Mouse (Mus musculus): ENCODE data around the gene Iqschfp. TPM values are rescaled to one million over a fixed set of nuclear protein-coding genes. Genes with fewer than 3 reads are reported as not detected.

Gene Iqschfp
- polyA plus RNA-seq, 1 experiment from 2014 or later: not detected

- WGBS: 78% methylated on average over 3 of the region's 3 CpGs
- Histone ChIP-seq H3K36me3 (no peaks in the 10 kb centered on the region), H3K9ac (no peak overlapping the region), H3K4me2 (no peak overlapping the region), H3K9me3 (replicated peaks) (no peaks in the 10 kb centered on the region), H3K27ac (ENCODE audit: poor library complexity, severe bottlenecking) (no peak overlapping the region), H3K4me3 (no peak overlapping the region), H3K4me1 (replicated peaks) (no peaks in the 10 kb centered on the region), H3K27me3 (replicated peaks) (no peaks in the 10 kb centered on the region)
- no peak for ATAC-seq (ENCODE audit: insufficient number of reproducible peaks, low FRiP score)
These were observed 26.1 kb downstream of the Iqschfp start for GRCm38 (mm10) chr3:67918098-67918497.

GRCm38 (mm10) chr3:67918634-67919259 lies 26.7 kb downstream of the Iqschfp start:
- H3K4me3 ChIP-seq: no peak overlapping the region
- ATAC-seq (ENCODE audit: insufficient number of reproducible peaks, low FRiP score): no peak
- no peaks in the 10 kb centered on the region for H3K9me3 ChIP-seq (replicated peaks)
- H3K9ac ChIP-seq: no peak overlapping the region
- no peak overlapping the region for H3K27ac ChIP-seq (ENCODE audit: poor library complexity, severe bottlenecking)
- 64% methylated on average over 8 of the region's 8 CpGs for WGBS
- H3K36me3 ChIP-seq: no peaks in the 10 kb centered on the region
- H3K4me1 ChIP-seq (replicated peaks): no peaks in the 10 kb centered on the region
- H3K27me3 ChIP-seq (replicated peaks): no peaks in the 10 kb centered on the region
- no peak overlapping the region for H3K4me2 ChIP-seq

GRCm38 (mm10) chr3:67923095-67923494 lies 31.1 kb downstream of the Iqschfp start:
- no peaks in the 10 kb centered on the region for H3K36me3 ChIP-seq
- no peak overlapping the region for H3K4me2 ChIP-seq
- H3K4me3 ChIP-seq: no peak overlapping the region
- H3K27ac ChIP-seq (ENCODE audit: poor library complexity, severe bottlenecking): no peak overlapping the region
- no peaks in the 10 kb centered on the region for H3K9me3 ChIP-seq (replicated peaks)
- H3K4me1 ChIP-seq (replicated peaks): no peaks in the 10 kb centered on the region
- no peak for ATAC-seq (ENCODE audit: insufficient number of reproducible peaks, low FRiP score)
- H3K9ac ChIP-seq: no peak overlapping the region
- WGBS: 72% methylated on average over 4 of the region's 4 CpGs
- no peaks in the 10 kb centered on the region for H3K27me3 ChIP-seq (replicated peaks)

GRCm38 (mm10) chr3:67925453-67925852 lies 33.4 kb downstream of the Iqschfp start:
- Histone ChIP-seq H3K4me3 (no peak overlapping the region), H3K4me1 (replicated peaks) (no peaks in the 10 kb centered on the region), H3K9ac (no peak overlapping the region), H3K9me3 (replicated peaks) (no peaks in the 10 kb centered on the region), H3K27ac (ENCODE audit: poor library complexity, severe bottlenecking) (no peak overlapping the region), H3K4me2 (no peak overlapping the region), H3K27me3 (replicated peaks) (no peaks in the 10 kb centered on the region), H3K36me3 (no peaks in the 10 kb centered on the region)
- 59% methylated on average over 2 of the region's 2 CpGs for WGBS
- ATAC-seq (ENCODE audit: insufficient number of reproducible peaks, low FRiP score): no peak

GRCm38 (mm10) chr3:67930424-67931133 lies 38.5 kb downstream of the Iqschfp start:
- no peak overlapping the region for H3K27ac ChIP-seq (ENCODE audit: poor library complexity, severe bottlenecking)
- H3K4me2 ChIP-seq: no peak overlapping the region
- H3K9ac ChIP-seq: no peak overlapping the region
- ATAC-seq (ENCODE audit: insufficient number of reproducible peaks, low FRiP score): no peak
- H3K36me3 ChIP-seq: no peaks in the 10 kb centered on the region
- no peaks in the 10 kb centered on the region for H3K4me1 ChIP-seq (replicated peaks)
- no peaks in the 10 kb centered on the region for H3K27me3 ChIP-seq (replicated peaks)
- H3K9me3 ChIP-seq (replicated peaks): no peaks in the 10 kb centered on the region
- WGBS: 76% methylated on average over 10 of the region's 10 CpGs
- no peak overlapping the region for H3K4me3 ChIP-seq

- Histone ChIP-seq H3K9ac (no peak overlapping the region), H3K27ac (ENCODE audit: poor library complexity, severe bottlenecking) (no peak overlapping the region), H3K9me3 (replicated peaks) (no peaks in the 10 kb centered on the region), H3K27me3 (replicated peaks) (no peaks in the 10 kb centered on the region), H3K4me2 (no peak overlapping the region), H3K36me3 (no peaks in the 10 kb centered on the region), H3K4me3 (no peak overlapping the region), H3K4me1 (replicated peaks) (no peaks in the 10 kb centered on the region)
- no peak for ATAC-seq (ENCODE audit: insufficient number of reproducible peaks, low FRiP score)
- 90% methylated on average over 8 of the region's 8 CpGs for WGBS
These were observed 39.1 kb downstream of the Iqschfp start for GRCm38 (mm10) chr3:67931181-67931580.

GRCm38 (mm10) chr3:67931914-67932313 lies 39.9 kb downstream of the Iqschfp start:
- Histone ChIP-seq H3K27ac (ENCODE audit: poor library complexity, severe bottlenecking) (no peak overlapping the region), H3K4me2 (no peak overlapping the region), H3K27me3 (replicated peaks) (no peaks in the 10 kb centered on the region), H3K9ac (no peak overlapping the region), H3K4me1 (replicated peaks) (no peaks in the 10 kb centered on the region), H3K4me3 (no peak overlapping the region), H3K36me3 (no peaks in the 10 kb centered on the region), H3K9me3 (replicated peaks) (no peaks in the 10 kb centered on the region)
- ATAC-seq (ENCODE audit: insufficient number of reproducible peaks, low FRiP score): no peak
- WGBS: 71% methylated on average over 3 of the region's 3 CpGs

GRCm38 (mm10) chr3:67935829-67936228 lies 43.8 kb downstream of the Iqschfp start:
- Histone ChIP-seq H3K27me3 (replicated peaks) (no peaks in the 10 kb centered on the region), H3K4me2 (no peak overlapping the region), H3K27ac (ENCODE audit: poor library complexity, severe bottlenecking) (no peak overlapping the region), H3K9me3 (replicated peaks) (no peaks in the 10 kb centered on the region), H3K4me1 (replicated peaks) (no peaks in the 10 kb centered on the region), H3K36me3 (no peaks in the 10 kb centered on the region), H3K9ac (no peak overlapping the region), H3K4me3 (no peak overlapping the region)
- 70% methylated on average over 3 of the region's 3 CpGs for WGBS
- ATAC-seq (ENCODE audit: insufficient number of reproducible peaks, low FRiP score): no peak

GRCm38 (mm10) chr3:67947000-67947399 lies 55.0 kb downstream of the Iqschfp start:
- 71% methylated on average over 2 of the region's 2 CpGs for WGBS
- Histone ChIP-seq H3K9ac (no peak overlapping the region), H3K4me3 (no peak overlapping the region), H3K27me3 (replicated peaks) (no peaks in the 10 kb centered on the region), H3K9me3 (replicated peaks) (no peaks in the 10 kb centered on the region), H3K36me3 (no peaks in the 10 kb centered on the region), H3K4me2 (no peak overlapping the region), H3K27ac (ENCODE audit: poor library complexity, severe bottlenecking) (no peak overlapping the region), H3K4me1 (replicated peaks) (no peaks in the 10 kb centered on the region)
- no peak for ATAC-seq (ENCODE audit: insufficient number of reproducible peaks, low FRiP score)

- Histone ChIP-seq H3K27me3 (replicated peaks) (no peaks in the 10 kb centered on the region), H3K9ac (no peak overlapping the region), H3K4me1 (replicated peaks) (peaks cover 7% of the 10 kb centered on the region), H3K4me2 (no peak overlapping the region), H3K27ac (ENCODE audit: poor library complexity, severe bottlenecking) (no peak overlapping the region), H3K36me3 (no peaks in the 10 kb centered on the region), H3K4me3 (no peak overlapping the region), H3K9me3 (replicated peaks) (no peaks in the 10 kb centered on the region)
- 36% methylated on average over 5 of the region's 5 CpGs for WGBS
- ATAC-seq (ENCODE audit: insufficient number of reproducible peaks, low FRiP score): no peak
These were observed 60.5 kb downstream of the Iqschfp start for GRCm38 (mm10) chr3:67952517-67952940.

- ATAC-seq (ENCODE audit: insufficient number of reproducible peaks, low FRiP score): no peak
These were observed 62.5 kb downstream of the Iqschfp start for GRCm38 (mm10) chr3:67954459-67955065.

More at GRCm38 (mm10) chr3:67954459-67955065, 62.5 kb downstream of the Iqschfp start:
- Histone ChIP-seq H3K9me3 (replicated peaks) (no peaks in the 10 kb centered on the region), H3K27me3 (replicated peaks) (no peaks in the 10 kb centered on the region), H3K9ac (no peak overlapping the region), H3K4me3 (no peak overlapping the region), H3K4me1 (replicated peaks) (peaks cover 7% of the 10 kb centered on the region), H3K36me3 (no peaks in the 10 kb centered on the region), H3K4me2 (no peak overlapping the region), H3K27ac (ENCODE audit: poor library complexity, severe bottlenecking) (no peak overlapping the region)
- 52% methylated on average over 5 of the region's 5 CpGs for WGBS

All from heart, embryonic 12.5 days (tissue).